Mouse (Mus musculus) kidney, postnatal 10 days (tissue): Measurements from ENCODE around the gene Evx1.
"Not testable (repeated sequence)": the region's sequence is repeated elsewhere in the genome, so short reads cannot be mapped to it uniquely, and the experiment has no call there.

Experiments
- DNase-seq: peaks from one replicate; pipeline ENCODE4 v3.0.0; 2021; ENCODE audit warnings: mixed read lengths

The Evx1 gene

DNA sequence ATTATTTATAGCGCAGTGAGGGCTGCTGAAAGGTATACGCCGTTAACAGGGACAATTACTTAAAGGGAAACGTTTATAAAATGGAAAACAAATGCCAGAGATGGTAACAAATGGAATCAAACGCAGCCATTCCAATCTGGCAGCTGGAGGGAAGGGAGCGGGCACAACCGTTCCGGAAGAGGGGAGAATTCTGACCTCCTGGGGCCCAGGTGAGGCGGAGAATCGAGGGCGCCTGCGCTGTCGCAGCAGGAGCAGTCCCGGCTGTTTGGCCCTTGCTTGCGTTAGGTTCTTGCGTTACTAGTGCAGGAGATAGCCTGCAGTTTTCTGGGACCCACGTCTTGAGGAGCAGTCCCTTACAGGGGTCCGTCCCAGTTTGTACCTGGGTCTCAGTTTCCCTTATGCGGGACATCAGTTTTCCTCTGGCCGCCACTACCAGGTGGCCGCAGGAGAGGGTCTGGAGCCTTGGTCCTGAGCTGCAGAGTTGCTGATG is 8.6 kb downstream of the Evx1 start:
- no peak for DNase-seq

DNA sequence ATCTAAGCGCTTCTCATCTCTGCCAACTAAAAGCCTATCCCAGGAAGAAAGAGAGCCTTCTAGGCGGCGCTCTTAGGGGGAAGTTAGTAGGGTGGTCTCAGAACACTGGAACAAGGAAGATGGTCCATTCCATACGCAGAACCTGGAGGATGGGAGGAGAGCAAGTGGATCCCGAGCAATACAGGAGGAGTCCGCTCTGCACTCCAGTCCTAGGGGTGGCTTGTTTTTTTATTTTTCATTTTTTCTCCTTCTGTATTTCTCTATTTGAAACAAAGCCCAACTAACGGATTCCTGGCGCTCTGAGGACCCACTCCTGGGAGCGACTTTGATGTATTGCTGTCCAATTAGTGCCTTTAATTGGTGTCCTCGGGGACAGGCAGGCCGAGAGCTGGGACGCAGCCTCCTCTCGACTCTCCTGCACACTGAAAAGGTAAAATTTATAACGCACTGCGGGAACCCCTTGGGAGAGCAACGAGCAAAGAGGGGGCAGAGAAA is 9.5 kb downstream of the Evx1 start:
- no peak for DNase-seq

DNA sequence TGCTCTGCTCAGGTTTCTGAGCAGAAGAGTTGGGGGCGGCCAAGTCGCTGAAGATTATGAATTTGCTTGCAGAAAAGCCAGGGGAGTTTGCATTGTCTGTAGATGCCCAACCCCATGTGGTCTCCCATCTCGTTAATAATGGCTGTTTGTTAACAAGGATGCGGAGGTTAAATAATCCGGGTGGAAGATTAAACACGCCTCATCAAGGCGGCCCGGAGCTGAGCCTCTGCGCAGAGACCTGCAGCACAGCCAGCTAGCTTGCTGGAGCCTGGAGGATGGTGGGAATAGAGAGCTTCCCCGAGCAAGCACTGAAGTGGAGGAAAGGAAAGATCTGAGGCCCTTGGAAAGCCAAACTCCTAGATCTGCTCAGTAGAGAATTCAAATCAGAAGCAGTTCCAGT is 10.0 kb downstream of the Evx1 start:
- no peak for DNase-seq

DNA sequence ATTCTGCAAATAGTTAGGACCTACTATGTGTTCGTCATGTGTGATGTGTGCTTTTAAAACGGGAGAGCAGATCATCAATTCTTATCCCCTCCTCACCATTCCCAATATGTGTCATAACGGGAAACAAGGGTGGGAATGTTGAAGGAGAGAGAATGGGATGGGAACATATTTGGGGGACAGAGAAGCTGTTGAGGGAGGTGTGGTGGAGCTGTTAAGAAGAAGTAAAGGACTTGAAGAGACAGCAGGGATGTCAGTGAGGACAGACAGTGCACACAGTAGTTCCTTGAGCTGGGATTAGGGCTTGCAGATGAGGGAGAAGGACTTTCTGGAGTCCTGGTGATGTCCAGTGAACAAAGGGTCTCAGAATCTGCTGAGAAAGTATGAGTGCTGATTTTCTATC is 10.8 kb downstream of the Evx1 start:
- no peak for DNase-seq

DNA sequence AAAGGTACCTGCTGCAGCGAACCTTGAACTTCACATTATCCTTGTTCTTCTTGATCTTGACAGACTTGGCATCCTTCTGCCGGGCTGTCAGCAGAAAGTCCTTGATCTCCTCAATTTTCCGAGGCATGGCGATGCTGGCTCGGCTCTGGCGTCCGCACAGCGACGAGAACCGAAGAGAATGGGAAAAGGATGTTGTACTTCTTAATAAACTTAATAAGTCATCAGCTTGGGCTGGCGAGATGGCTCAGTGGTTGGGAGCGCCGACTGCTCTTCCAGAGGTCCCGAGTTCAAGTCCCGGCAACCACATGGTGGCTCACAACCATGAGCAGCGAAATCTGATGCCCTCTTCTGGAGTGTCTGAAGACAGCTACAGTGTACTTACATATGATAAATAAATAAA is 33.5 kb downstream of the Evx1 start:
- DNase-seq, result not testable (repeated sequence)

DNA sequence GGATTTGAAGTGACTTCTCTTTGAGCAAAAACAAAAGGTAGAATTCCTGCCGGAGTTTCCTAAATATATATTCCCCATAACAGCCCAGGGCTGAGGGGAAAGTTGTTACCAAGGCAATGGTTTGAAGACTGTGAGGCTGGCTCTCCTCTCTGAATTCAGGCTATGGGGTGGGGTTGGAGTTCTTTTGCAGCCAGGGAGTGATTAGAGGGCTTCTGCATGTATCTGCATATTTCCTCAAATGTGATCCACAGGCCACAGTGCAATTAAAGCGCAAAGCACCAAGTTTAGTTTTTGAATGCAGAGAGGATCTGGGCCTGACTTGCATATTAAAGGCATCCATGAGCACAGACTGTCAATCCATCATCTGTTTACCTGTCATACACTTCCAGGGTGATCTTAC is 52.7 kb downstream of the Evx1 start:
- no peak for DNase-seq

DNA sequence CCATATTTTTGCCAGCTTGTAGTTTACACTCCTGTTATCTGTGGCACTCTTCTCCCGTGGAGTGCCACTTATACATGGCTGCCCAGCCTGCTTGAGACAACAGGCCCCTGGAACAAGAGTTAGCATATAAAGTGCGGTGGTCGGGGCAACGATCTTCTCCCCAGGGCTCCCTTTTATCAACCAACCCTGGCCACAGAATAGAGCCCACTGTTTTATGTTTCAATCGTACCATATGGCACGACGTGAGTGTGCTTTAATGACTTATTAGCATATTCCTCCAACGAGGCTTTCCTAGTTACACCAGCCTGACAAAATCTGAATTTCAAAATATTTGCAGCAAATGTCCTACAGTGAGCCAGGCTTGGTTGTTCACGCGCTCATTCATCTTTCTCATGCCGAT is 53.2 kb downstream of the Evx1 start:
- no peak for DNase-seq

DNA sequence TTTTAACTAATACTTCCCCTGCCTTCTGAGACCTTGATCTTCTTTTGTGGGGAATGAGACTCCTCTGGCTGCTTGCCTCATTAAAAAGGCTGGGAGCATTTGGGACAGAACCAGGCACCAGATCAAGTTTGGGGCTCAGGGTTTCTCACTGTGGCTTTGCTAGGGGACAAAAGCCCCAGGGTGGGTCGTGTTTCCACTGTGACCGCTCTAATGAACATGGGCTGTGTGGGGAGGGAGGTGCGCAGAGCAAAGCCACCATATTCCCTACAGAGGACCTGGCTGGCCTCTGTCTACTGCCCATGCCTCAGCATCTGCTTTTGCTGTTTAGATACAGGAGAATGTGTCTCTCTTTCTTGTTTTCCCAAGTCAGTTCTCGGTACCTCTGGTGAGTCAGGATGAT is 53.8 kb downstream of the Evx1 start:
- DNase-seq, result no peak
